Mouse (Mus musculus): ENCODE data around the gene Piwil4. TPM values are rescaled to one million over a fixed set of nuclear protein-coding genes. Genes with fewer than 3 reads are reported as not detected.
A peak's percentile ranks its signal among the peaks of the same experiment; 100 is the strongest.

Piwil4 gene
- total and polyA plus RNA-seq, 3 experiments, result 24.8 to 31.7 TPM; not detected in 1

DNA sequence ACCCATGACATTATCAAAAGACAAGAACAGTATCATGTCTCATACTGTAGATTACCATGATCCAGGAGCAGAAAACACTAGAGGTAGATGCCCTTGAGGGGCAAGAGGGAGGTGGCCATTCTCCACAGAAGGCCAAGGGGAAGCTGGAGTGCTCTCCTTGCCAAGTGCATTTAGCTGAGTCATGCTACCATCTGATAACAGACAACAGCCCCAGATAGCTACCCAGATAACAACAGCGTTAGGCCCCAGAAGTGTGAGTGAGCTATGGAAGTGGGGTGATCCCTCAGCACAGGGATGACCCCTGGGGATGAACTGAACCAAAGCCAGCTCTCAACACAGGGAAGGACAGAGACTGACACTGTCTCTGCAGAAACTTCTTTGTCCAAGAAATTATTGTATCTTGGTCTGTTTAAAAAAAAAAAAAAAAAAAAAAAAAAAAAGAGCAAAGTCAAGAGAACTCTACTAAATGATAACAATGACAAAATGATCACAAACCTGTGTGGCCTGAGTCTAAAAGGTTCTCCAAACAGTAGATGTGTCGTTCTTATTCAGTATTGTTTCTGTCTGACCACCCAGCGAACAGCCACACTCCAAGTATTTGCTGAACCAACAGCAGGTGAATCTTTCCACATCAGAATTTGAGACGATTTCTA lies 909 bp downstream of the Piwil4 start (continued):
- TF ChIP-seq TAL1 (IDR thresholded peaks at IDR 0.05; ENCODE audit: low read length) (no peak), JUND (IDR thresholded peaks at IDR 0.05; ENCODE audit: low read depth, low read length) (no peak), GABPA (IDR thresholded peaks at IDR 0.05; ENCODE audit: low read depth, low read length) (peak; percentile 98), USF1 (IDR thresholded peaks at IDR 0.05; ENCODE audit: low read depth, low read length) (no peak), EP300 (IDR thresholded peaks at IDR 0.05; ENCODE audit: low read depth in 1 of 2, low read length in 2 of 2) (peak; percentile 86 to 95), MAX (IDR thresholded peaks at IDR 0.05; ENCODE audit: low read length) (no peak), MAFK (IDR thresholded peaks at IDR 0.05; ENCODE audit: borderline replicate concordance, low read depth, low read length) (peak; percentile 88), CTCF (IDR thresholded peaks at IDR 0.05 in 2 of 3, conservative IDR thresholded peaks at IDR 0.05 in 1 of 3; ENCODE audit: control insufficient read depth in 1 of 3, insufficient read depth in 1 of 3, low read depth in 2 of 3, low read length in 3 of 3, poor library complexity in 1 of 3, severe bottlenecking in 1 of 3) (no peak), ZMIZ1 (IDR thresholded peaks at IDR 0.05; ENCODE audit: low read depth, low read length) (no peak), USF2 (IDR thresholded peaks at IDR 0.05; ENCODE audit: borderline replicate concordance in 1 of 2, insufficient read depth in 1 of 2, low read depth in 1 of 2, low read length in 2 of 2) (no peak), HCFC1 (IDR thresholded peaks at IDR 0.05; ENCODE audit: low read depth, low read length) (no peak), ELF1 (IDR thresholded peaks at IDR 0.05; ENCODE audit: low read depth, low read length) (no peak), UBTF (IDR thresholded peaks at IDR 0.05; ENCODE audit: borderline replicate concordance, insufficient read depth, low read depth, low read length) (no peak), MYB (IDR thresholded peaks at IDR 0.05; ENCODE audit: low read depth, low read length) (no peak), E2F4 (IDR thresholded peaks at IDR 0.05; ENCODE audit: borderline replicate concordance, low read depth, low read length) (no peak), ZC3H11A (IDR thresholded peaks at IDR 0.05; ENCODE audit: low read depth, low read length) (no peak), CHD1 (IDR thresholded peaks at IDR 0.05; ENCODE audit: low read depth, low read length) (peak; percentile 57; the same call in 1 of the 2 replicates), MXI1 (IDR thresholded peaks at IDR 0.05; ENCODE audit: low read depth, low read length) (no peak; the same call in 1 of the 2 replicates), NRF1 (IDR thresholded peaks at IDR 0.05; ENCODE audit: insufficient read depth, low read depth, low read length, poor library complexity, severe bottlenecking) (no peak)

DNA sequence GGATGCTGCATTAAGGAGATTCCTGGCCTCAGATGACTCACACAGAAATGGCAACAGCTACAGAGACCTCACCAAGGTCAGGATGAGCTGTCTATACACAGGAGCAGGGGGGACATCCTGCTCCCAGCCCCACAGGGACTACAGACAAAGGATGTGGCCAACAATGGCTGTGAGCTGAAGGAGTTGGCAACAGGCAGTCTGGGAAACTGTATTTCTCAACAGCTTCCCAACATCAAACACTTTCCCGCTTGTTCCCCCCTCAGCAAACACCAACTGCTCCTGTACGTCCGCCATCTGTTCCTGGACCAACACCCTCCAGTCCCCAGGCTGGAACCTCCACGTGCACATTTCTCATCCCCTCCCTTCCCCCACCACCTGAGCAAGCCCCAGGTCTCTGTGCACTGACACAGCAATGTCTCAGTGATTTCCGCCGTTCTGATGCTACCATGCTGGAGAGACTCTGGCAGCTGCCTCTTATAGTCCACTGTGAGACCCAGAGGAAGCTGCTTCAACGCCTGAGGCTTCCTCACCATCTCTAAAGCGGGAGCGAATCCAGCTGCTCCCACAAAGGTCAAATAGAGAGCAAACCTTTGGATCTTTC lies 9.5 kb downstream of the Piwil4 start:
- no peak for DNase-seq (ENCODE audit: low read depth, low spot score)
- Histone ChIP-seq H3K27me3 (ENCODE audit: control insufficient read depth in 1 of 2, insufficient read depth in 2 of 2, low read length in 2 of 2) (peaks cover 17 to 18% of the 10 kb centered on the region in 2 experiments), H3K27ac (ENCODE audit: control insufficient read depth, low read depth, low read length) (no peak overlapping the region), H3K4me3 (ENCODE audit: control insufficient read depth in 1 of 2, insufficient read depth in 1 of 2, low read depth in 2 of 2, low read length in 2 of 2) (no peak overlapping the region), H3K9ac (ENCODE audit: control insufficient read depth, low read depth, low read length, poor library complexity, severe bottlenecking) (no peak overlapping the region), H3K36me3 (ENCODE audit: control insufficient read depth in 1 of 2, insufficient read depth in 2 of 2, low read length in 2 of 2) (no peaks in the 10 kb centered on the region; a peak in 1 of 4 replicates), H3K79me2 (ENCODE audit: control insufficient read depth, insufficient read depth, low read length, poor library complexity) (no peaks in the 10 kb centered on the region), H3K4me1 (ENCODE audit: control insufficient read depth in 1 of 2, insufficient read depth in 2 of 2, low read length in 2 of 2) (no peaks in the 10 kb centered on the region), H3K9me3 (replicated peaks; ENCODE audit: insufficient read depth, low read length) (no peaks in the 10 kb centered on the region)
- TF ChIP-seq MXI1 (IDR thresholded peaks at IDR 0.05; ENCODE audit: low read depth, low read length) (no peak), SIN3A (IDR thresholded peaks at IDR 0.05; ENCODE audit: low read length) (no peak), MYB (IDR thresholded peaks at IDR 0.05; ENCODE audit: low read depth, low read length) (no peak), BHLHE40 (IDR thresholded peaks at IDR 0.05; ENCODE audit: borderline replicate concordance, low read depth, low read length) (no peak), KAT2A (conservative IDR thresholded peaks at IDR 0.05; ENCODE audit: low read depth, low read length) (no peak), POLR2AphosphoS5 (IDR thresholded peaks at IDR 0.05; ENCODE audit: borderline replicate concordance, low read depth, low read length) (no peak), CHD1 (IDR thresholded peaks at IDR 0.05; ENCODE audit: low read depth, low read length) (no peak), MEF2A (IDR thresholded peaks at IDR 0.05; ENCODE audit: extremely low read depth, insufficient replicate concordance, low read depth, low read length, poor library complexity, severe bottlenecking) (no peak), ZKSCAN1 (IDR thresholded peaks at IDR 0.05; ENCODE audit: low read depth, low read length) (no peak), NRF1 (IDR thresholded peaks at IDR 0.05; ENCODE audit: insufficient read depth, low read depth, low read length, poor library complexity, severe bottlenecking) (no peak), ELF1 (IDR thresholded peaks at IDR 0.05; ENCODE audit: low read depth, low read length) (no peak), NELFE (IDR thresholded peaks at IDR 0.05; ENCODE audit: low read depth, low read length) (no peak), ETS1 (IDR thresholded peaks at IDR 0.05; ENCODE audit: low read depth, low read length) (no peak), UBTF (IDR thresholded peaks at IDR 0.05; ENCODE audit: borderline replicate concordance, insufficient read depth, low read depth, low read length) (no peak), RCOR1 (IDR thresholded peaks at IDR 0.05; ENCODE audit: low read depth, low read length) (no peak), JUND (IDR thresholded peaks at IDR 0.05; ENCODE audit: low read depth, low read length) (no peak), TBP (IDR thresholded peaks at IDR 0.05; ENCODE audit: low read depth, low read length) (no peak)

Data from MEL (cell line).